Mouse (Mus musculus): ENCODE measurements around the gene Armc7.

- TF ChIP-seq CTCF (conservative IDR thresholded peaks at IDR 0.05; ENCODE audit: low read length), result no peak
- no peak for TF ChIP-seq POU5F1 (IDR thresholded peaks at IDR 0.05; ENCODE audit: borderline replicate concordance, low read length)
Observed at GRCm38 (mm10) chr11:115519581-115519980, 44.1 kb downstream of the Armc7 start.
